Mouse (Mus musculus): ENCODE measurements around the gene Btbd9. TPM values are rescaled to one million over a fixed set of nuclear protein-coding genes. Genes with fewer than 3 reads are reported as not detected.

Gene Btbd9
- polyA plus RNA-seq, 1 experiment from 2014 or later = 41.1 TPM

DNA sequence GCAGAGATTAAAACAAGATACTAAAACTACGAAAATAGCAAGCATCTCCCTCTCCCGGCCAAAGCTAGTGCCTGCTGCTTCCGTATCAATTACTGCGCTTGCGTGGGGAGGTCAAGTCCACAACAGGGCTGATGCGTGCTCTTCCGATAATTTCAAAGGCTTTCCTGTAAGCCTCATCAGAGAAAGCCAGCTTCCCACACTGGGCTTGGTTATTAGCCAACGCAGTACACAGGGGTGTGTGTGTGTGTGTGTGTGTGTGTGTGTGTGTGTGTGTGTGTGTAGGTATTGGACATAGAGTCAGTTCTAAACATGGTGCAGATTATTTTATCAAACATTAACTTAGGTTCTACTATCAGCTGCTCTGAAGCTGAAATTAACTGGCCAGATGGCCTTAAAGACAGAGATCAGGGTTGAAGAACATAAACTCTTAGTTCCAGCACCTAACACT, 30.4 kb upstream of the Btbd9 start:
- WGBS = 89% methylated on average over 8 of the region's 8 CpGs
- Histone ChIP-seq H3K4me3 (ENCODE audit: low read depth, low read length) (no peak overlapping the region), H3K27ac (replicated peaks; ENCODE audit: low read depth, low read length) (no peak overlapping the region), H3K36me3 (ENCODE audit: control insufficient read depth, insufficient read depth, low read length) (peaks cover 9% of the 10 kb centered on the region; the same call in 1 of the 2 replicates), H3K4me2 (ENCODE audit: low read depth, severe bottlenecking) (no peak overlapping the region), H3K4me1 (ENCODE audit: control insufficient read depth, insufficient read depth, low read length) (0 out of 2 replicates have a peak, but pooled peaks cover 8% of the 10 kb centered on the region), H3K9me3 (ENCODE audit: control insufficient read depth, low read length) (no peaks in the 10 kb centered on the region), H3K9ac (ENCODE audit: low read length) (no peak overlapping the region), H3K27me3 (ENCODE audit: control insufficient read depth, insufficient read depth, low read length) (no peaks in the 10 kb centered on the region)
- ATAC-seq (ENCODE audit: insufficient number of reproducible peaks, low FRiP score, low TSS enrichment, low read depth) (no peak), DNase-seq (ENCODE audit: low spot score) (no peak)

DNA sequence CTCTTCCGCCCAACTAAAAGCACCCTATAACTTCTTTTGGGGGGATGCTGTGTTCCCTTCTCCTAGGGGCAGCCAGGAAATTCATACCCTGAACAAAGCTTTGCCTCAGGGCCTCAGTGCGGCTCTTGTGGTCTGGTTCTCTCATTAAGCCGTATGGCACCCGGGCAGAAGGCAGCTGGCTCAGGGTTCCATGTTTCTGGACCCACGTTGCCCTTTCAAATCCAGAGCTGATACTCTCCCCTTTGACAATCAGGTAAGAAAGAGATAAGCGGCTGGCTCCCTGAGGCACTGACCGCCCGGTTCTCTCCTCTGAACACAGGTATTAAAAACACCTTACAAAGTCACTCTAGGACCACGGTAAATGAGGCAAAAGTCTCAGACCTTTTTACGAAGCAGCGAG, 29.9 kb upstream of the Btbd9 start:
- DNase-seq (ENCODE audit: low spot score) (no peak), ATAC-seq (ENCODE audit: insufficient number of reproducible peaks, low FRiP score, low TSS enrichment, low read depth) (no peak)
- no peaks in the 10 kb centered on the region for H3K27me3 ChIP-seq (ENCODE audit: control insufficient read depth, insufficient read depth, low read length)
- H3K27ac ChIP-seq (replicated peaks; ENCODE audit: low read depth, low read length) = no peak overlapping the region
- H3K4me2 ChIP-seq (ENCODE audit: low read depth, severe bottlenecking) = no peak overlapping the region
- 0 out of 2 replicates have a peak, but pooled peaks cover 8% of the 10 kb centered on the region for H3K4me1 ChIP-seq (ENCODE audit: control insufficient read depth, insufficient read depth, low read length)
- no peak overlapping the region for H3K9ac ChIP-seq (ENCODE audit: low read length)
- peaks cover 9% of the 10 kb centered on the region; the same call in 1 of the 2 replicates for H3K36me3 ChIP-seq (ENCODE audit: control insufficient read depth, insufficient read depth, low read length)
- 80% methylated on average over 11 of the region's 11 CpGs for WGBS
- no peak overlapping the region for H3K4me3 ChIP-seq (ENCODE audit: low read depth, low read length)
- H3K9me3 ChIP-seq (ENCODE audit: control insufficient read depth, low read length) = no peaks in the 10 kb centered on the region

- Histone ChIP-seq H3K9me3 (ENCODE audit: control insufficient read depth, low read length) (no peaks in the 10 kb centered on the region), H3K27me3 (ENCODE audit: control insufficient read depth, insufficient read depth, low read length) (no peaks in the 10 kb centered on the region), H3K4me3 (ENCODE audit: low read depth, low read length) (no peak overlapping the region), H3K4me1 (ENCODE audit: control insufficient read depth, insufficient read depth, low read length) (0 out of 2 replicates have a peak, but pooled peaks cover 8% of the 10 kb centered on the region), H3K36me3 (ENCODE audit: control insufficient read depth, insufficient read depth, low read length) (peaks cover 12% of the 10 kb centered on the region; the same call in 1 of the 2 replicates), H3K27ac (replicated peaks; ENCODE audit: low read depth, low read length) (no peak overlapping the region), H3K4me2 (ENCODE audit: low read depth, severe bottlenecking) (no peak overlapping the region), H3K9ac (ENCODE audit: low read length) (no peak overlapping the region)
- WGBS = 81% methylated on average over 5 of the region's 5 CpGs
- no peak for ATAC-seq (ENCODE audit: insufficient number of reproducible peaks, low FRiP score, low TSS enrichment, low read depth)
- no peak for DNase-seq (ENCODE audit: low spot score)
Measured at GRCm38 (mm10) chr17:30605001-30605400, 28.7 kb upstream of the Btbd9 start.

DNA sequence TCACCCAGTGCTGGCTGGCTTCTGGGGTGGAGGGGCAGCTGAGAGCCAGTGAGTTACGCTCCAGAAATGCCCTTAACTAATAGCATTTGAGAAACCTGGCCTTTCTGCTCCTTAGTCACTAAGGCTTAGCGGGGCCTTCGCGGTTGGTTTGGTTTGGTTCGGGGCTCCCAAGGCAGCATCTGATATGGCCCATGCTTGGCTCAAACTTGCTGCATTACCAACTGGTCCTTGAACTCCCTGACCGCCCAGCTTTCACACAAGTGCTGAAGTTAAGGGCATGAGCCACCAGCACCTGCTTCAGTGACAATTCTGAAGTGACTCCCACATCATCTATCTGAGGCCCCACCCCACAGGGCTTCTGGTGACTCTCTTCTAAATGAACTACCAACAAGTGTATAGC, 28.0 kb upstream of the Btbd9 start:
- H3K4me2 ChIP-seq (ENCODE audit: low read depth, severe bottlenecking) = no peak overlapping the region
- H3K4me3 ChIP-seq (ENCODE audit: low read depth, low read length) = no peak overlapping the region
- no peak for ATAC-seq (ENCODE audit: insufficient number of reproducible peaks, low FRiP score, low TSS enrichment, low read depth)
- no peak overlapping the region for H3K9ac ChIP-seq (ENCODE audit: low read length)
- no peak overlapping the region for H3K27ac ChIP-seq (replicated peaks; ENCODE audit: low read depth, low read length)
- 0 out of 2 replicates have a peak, but pooled peaks cover 8% of the 10 kb centered on the region for H3K4me1 ChIP-seq (ENCODE audit: control insufficient read depth, insufficient read depth, low read length)
- 92% methylated on average over 6 of the region's 6 CpGs for WGBS
- no peak for DNase-seq (ENCODE audit: low spot score)
- no peaks in the 10 kb centered on the region for H3K27me3 ChIP-seq (ENCODE audit: control insufficient read depth, insufficient read depth, low read length)
- H3K9me3 ChIP-seq (ENCODE audit: control insufficient read depth, low read length) = no peaks in the 10 kb centered on the region
- H3K36me3 ChIP-seq (ENCODE audit: control insufficient read depth, insufficient read depth, low read length) = peaks cover 12% of the 10 kb centered on the region; the same call in 1 of the 2 replicates

DNA sequence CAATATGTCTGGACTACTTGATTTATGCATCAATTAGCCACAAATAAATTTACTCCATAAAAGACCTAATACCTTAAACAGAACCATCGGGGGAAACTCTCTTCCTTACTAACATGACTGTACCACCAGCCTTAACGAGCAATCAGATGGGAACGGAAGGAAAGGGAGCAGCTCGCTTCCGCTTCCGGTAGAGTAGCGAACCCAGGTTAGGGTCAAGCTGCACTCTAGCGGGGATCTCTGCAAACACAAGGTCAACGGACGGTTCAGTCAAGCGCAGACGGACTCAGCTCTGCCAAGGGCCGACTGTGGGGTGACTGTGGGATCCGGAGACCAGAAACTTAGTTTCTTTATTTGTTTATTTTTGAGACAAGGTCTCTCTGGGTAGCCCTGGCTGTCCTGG, 25.9 kb upstream of the Btbd9 start:
- no peaks in the 10 kb centered on the region for H3K27me3 ChIP-seq (ENCODE audit: control insufficient read depth, insufficient read depth, low read length)
- H3K9ac ChIP-seq (ENCODE audit: low read length) = no peak overlapping the region
- H3K36me3 ChIP-seq (ENCODE audit: control insufficient read depth, insufficient read depth, low read length) = peaks cover 21% of the 10 kb centered on the region
- WGBS = 82% methylated on average over 14 of the region's 14 CpGs
- no peak for DNase-seq (ENCODE audit: low spot score)
- H3K4me1 ChIP-seq (ENCODE audit: control insufficient read depth, insufficient read depth, low read length) = 0 out of 2 replicates have a peak, but pooled peaks cover under 1% of the 10 kb centered on the region
- H3K4me3 ChIP-seq (ENCODE audit: low read depth, low read length) = no peak overlapping the region
- no peak overlapping the region for H3K4me2 ChIP-seq (ENCODE audit: low read depth, severe bottlenecking)
- no peak for ATAC-seq (ENCODE audit: insufficient number of reproducible peaks, low FRiP score, low TSS enrichment, low read depth)
- no peaks in the 10 kb centered on the region for H3K9me3 ChIP-seq (ENCODE audit: control insufficient read depth, low read length)
- H3K27ac ChIP-seq (replicated peaks; ENCODE audit: low read depth, low read length) = no peak overlapping the region

GRCm38 (mm10) chr17:30598300-30598699, 22.0 kb upstream of the Btbd9 start:
- 89% methylated on average over 5 of the region's 5 CpGs for WGBS
- no peak overlapping the region for H3K4me2 ChIP-seq (ENCODE audit: low read depth, severe bottlenecking)
- no peaks in the 10 kb centered on the region for H3K9me3 ChIP-seq (ENCODE audit: control insufficient read depth, low read length)
- peaks cover 27% of the 10 kb centered on the region for H3K36me3 ChIP-seq (ENCODE audit: control insufficient read depth, insufficient read depth, low read length)
- no peak for DNase-seq (ENCODE audit: low spot score)
- H3K4me3 ChIP-seq (ENCODE audit: low read depth, low read length) = no peak overlapping the region
- H3K4me1 ChIP-seq (ENCODE audit: control insufficient read depth, insufficient read depth, low read length) = no peaks in the 10 kb centered on the region
- no peaks in the 10 kb centered on the region for H3K27me3 ChIP-seq (ENCODE audit: control insufficient read depth, insufficient read depth, low read length)
- no peak overlapping the region for H3K9ac ChIP-seq (ENCODE audit: low read length)
- ATAC-seq (ENCODE audit: insufficient number of reproducible peaks, low FRiP score, low TSS enrichment, low read depth) = no peak
- H3K27ac ChIP-seq (replicated peaks; ENCODE audit: low read depth, low read length) = no peak overlapping the region

- H3K9ac ChIP-seq (ENCODE audit: low read length) = no peak overlapping the region
- H3K9me3 ChIP-seq (ENCODE audit: control insufficient read depth, low read length) = no peaks in the 10 kb centered on the region
- peaks cover 27% of the 10 kb centered on the region for H3K36me3 ChIP-seq (ENCODE audit: control insufficient read depth, insufficient read depth, low read length)
- H3K27me3 ChIP-seq (ENCODE audit: control insufficient read depth, insufficient read depth, low read length) = no peaks in the 10 kb centered on the region
- H3K4me1 ChIP-seq (ENCODE audit: control insufficient read depth, insufficient read depth, low read length) = no peaks in the 10 kb centered on the region
- no peak overlapping the region for H3K4me2 ChIP-seq (ENCODE audit: low read depth, severe bottlenecking)
- H3K4me3 ChIP-seq (ENCODE audit: low read depth, low read length) = no peak overlapping the region
- WGBS = 93% methylated on average over 9 of the region's 9 CpGs
- ATAC-seq (ENCODE audit: insufficient number of reproducible peaks, low FRiP score, low TSS enrichment, low read depth) (no peak), DNase-seq (ENCODE audit: low spot score) (no peak)
- no peak overlapping the region for H3K27ac ChIP-seq (replicated peaks; ENCODE audit: low read depth, low read length)
Measured at GRCm38 (mm10) chr17:30597786-30598185, 21.5 kb upstream of the Btbd9 start.

GRCm38 (mm10) chr17:30594846-30595245, 18.6 kb upstream of the Btbd9 start:
- no peaks in the 10 kb centered on the region for H3K4me1 ChIP-seq (ENCODE audit: control insufficient read depth, insufficient read depth, low read length)

GRCm38 (mm10) chr17:30594407-30594806, 18.1 kb upstream of the Btbd9 start:
- ATAC-seq (ENCODE audit: insufficient number of reproducible peaks, low FRiP score, low TSS enrichment, low read depth) (no peak), DNase-seq (ENCODE audit: low spot score) (no peak)
- H3K27ac ChIP-seq (replicated peaks; ENCODE audit: low read depth, low read length) = no peak overlapping the region
- H3K4me1 ChIP-seq (ENCODE audit: control insufficient read depth, insufficient read depth, low read length) = no peaks in the 10 kb centered on the region
- no peak overlapping the region for H3K4me2 ChIP-seq (ENCODE audit: low read depth, severe bottlenecking)
- H3K36me3 ChIP-seq (ENCODE audit: control insufficient read depth, insufficient read depth, low read length) = peaks cover 15% of the 10 kb centered on the region
- H3K9me3 ChIP-seq (ENCODE audit: control insufficient read depth, low read length) = no peaks in the 10 kb centered on the region
- no peak overlapping the region for H3K4me3 ChIP-seq (ENCODE audit: low read depth, low read length)
- no peaks in the 10 kb centered on the region for H3K27me3 ChIP-seq (ENCODE audit: control insufficient read depth, insufficient read depth, low read length)
- WGBS = 55% methylated on average over 5 of the region's 5 CpGs
- H3K9ac ChIP-seq (ENCODE audit: low read length) = no peak overlapping the region

More at GRCm38 (mm10) chr17:30594846-30595245, 18.6 kb upstream of the Btbd9 start:
- Histone ChIP-seq H3K27me3 (ENCODE audit: control insufficient read depth, insufficient read depth, low read length) (no peaks in the 10 kb centered on the region), H3K9me3 (ENCODE audit: control insufficient read depth, low read length) (no peaks in the 10 kb centered on the region), H3K4me2 (ENCODE audit: low read depth, severe bottlenecking) (no peak overlapping the region), H3K36me3 (ENCODE audit: control insufficient read depth, insufficient read depth, low read length) (peaks cover 15% of the 10 kb centered on the region), H3K27ac (replicated peaks; ENCODE audit: low read depth, low read length) (no peak overlapping the region), H3K9ac (ENCODE audit: low read length) (no peak overlapping the region), H3K4me3 (ENCODE audit: low read depth, low read length) (no peak overlapping the region)
- 38% methylated on average over 6 of the region's 6 CpGs for WGBS
- ATAC-seq (ENCODE audit: insufficient number of reproducible peaks, low FRiP score, low TSS enrichment, low read depth) (no peak), DNase-seq (ENCODE audit: low spot score) (peak; percentile 32)
